Mouse (Mus musculus): ENCODE data around the gene Pisd.
A peak's percentile ranks its signal among the peaks of the same experiment; 100 is the strongest.
"Not testable (repeated sequence)": the region's sequence is repeated elsewhere in the genome, so short reads cannot be mapped to it uniquely, and the experiment has no call there.

The Pisd gene

GRCm38 (mm10) chr5:32785313-32785915 lies at the start of gene Pisd:
Pisd (minus strand) TSS chr5:32785646.
- DNase-seq (ENCODE audit: low read depth, low spot score), result peak; percentile 98

DNA sequence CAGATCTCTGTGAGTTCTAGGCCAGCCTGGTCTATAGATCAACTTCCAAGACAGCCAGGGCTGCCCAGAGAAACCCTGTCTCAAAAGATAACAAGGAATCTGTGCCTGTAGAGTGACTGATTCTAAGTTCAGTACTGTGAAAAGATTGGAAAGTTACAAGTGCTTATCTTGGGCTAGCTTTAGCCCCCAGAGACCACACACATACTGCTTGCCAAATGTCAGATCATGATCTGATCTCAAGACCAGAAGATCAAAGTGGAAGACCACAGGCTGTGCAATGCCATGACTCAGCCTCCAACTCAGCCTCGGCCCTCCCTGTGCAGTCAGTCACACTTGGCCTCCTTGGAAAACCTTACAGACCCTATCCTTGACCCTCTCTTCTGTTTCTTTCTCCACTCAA lies 49.1 kb upstream of the Pisd start:
- no peak for DNase-seq (ENCODE audit: low read depth, low spot score)

DNA sequence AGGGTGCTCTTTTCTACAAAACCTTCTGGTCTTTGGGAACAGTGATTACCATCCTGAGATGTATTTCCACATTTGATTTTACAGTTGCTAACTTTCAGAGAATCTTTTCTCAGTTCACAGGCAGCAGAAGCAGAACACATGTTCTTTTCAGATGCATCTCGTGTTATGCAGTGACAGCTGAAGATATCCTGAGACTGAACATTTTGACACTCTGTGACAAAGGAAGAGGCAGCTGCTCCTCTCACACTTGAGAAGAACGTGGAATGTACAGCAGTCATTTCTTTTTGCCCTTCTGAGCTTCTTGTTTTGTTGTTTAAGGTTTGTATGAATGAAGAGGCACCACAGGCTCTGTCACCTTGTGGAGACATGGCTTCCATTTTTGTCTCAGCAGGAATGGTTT lies 44.6 kb upstream of the Pisd start:
- DNase-seq (ENCODE audit: low read depth, low spot score), result no peak

DNA sequence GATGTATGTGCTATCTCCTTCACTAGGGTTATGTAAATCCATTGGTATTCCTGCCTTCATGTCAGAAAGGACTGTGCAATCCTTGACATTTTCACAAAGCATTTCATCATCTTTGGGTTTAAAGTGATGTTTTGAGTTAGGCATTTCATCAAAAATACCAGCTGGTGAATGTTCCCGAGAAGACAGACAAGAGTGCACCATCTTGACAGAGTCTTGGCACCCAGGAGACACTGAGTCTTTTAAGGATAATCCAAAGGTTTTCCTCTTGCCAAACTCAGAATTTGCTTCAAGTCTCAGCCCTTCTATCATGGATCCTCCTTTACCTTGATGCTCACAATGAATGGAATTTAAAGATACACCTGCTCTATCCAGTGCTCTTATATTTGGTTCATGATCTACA lies 43.3 kb upstream of the Pisd start:
- not testable (repeated sequence) for DNase-seq (ENCODE audit: low read depth, low spot score)

DNA sequence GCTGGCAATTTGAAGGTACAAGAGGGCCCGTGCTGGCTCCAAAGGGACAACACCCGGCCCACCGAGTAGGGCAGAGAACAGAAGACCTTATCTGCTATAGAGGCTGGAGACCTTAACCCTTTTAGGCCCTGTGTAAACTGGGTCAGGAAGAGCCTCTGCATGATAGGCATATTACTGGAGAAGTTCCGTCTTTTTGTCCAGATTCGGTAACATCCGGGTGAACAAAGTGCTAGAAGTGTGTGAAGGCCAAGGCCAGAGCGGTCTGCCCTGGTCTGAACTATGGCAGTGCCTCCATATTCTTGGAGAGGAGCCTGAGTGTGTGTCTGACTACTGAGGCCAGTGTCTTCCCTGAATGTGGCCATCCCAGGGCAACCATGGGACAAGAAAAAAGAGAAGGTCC lies 41.6 kb upstream of the Pisd start, which contains the start of gene Gm20671:
Gene Gm20671, minus strand, starts transcription at position 101 of the 400 bp plus-strand sequence.
- DNase-seq (ENCODE audit: low read depth, low spot score), result no peak

DNA sequence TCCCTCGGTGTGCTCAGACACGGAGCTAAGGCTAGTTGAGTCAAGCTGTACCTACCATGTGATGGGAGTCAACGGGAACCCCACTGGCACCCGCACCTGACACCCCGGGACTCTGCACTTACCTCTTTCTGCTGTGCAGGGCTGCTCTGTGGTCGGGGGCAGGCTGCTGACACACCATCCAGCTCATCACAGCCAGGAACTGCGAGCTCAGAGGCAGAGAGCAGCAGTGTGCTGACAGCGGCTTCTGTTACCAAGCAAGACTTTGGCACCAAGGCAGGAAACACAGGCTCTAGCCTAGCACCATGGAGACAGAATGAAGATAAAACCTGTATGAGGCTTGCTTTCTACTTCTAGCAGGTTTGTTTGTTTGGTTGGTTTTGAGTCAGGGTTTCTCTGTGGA lies 35.0 kb upstream of the Pisd start:
- no peak for DNase-seq (ENCODE audit: low read depth, low spot score)

- DNase-seq (ENCODE audit: low read depth, low spot score), result no peak
Measured at GRCm38 (mm10) chr5:32815396-32815795, 29.9 kb upstream of the Pisd start.

- not testable (repeated sequence) for DNase-seq (ENCODE audit: low read depth, low spot score)
Measured at GRCm38 (mm10) chr5:32786454-32786853, 1.0 kb upstream of the Pisd start.

DNA sequence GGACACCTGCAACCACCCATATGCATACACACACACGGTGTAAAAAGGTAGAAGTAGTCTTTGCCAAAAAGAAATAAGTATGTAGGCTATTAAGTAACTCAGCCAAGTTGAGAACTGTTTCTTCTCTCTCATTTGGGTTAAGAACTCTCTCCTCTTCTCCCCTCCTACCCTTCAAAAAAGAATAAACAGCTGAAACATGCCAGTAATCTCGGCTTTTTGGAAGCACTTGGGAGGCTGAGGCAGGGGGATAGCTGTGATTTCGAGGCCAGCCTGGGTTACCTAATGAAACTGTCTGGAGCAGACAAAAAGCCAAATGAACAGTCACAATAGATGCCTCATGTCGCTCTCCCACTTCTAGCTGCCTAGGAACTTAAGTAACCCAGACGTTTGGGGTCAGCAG lies 720 bp downstream of the Pisd start:
- no peak for DNase-seq (ENCODE audit: low read depth, low spot score)

GRCm38 (mm10) chr5:32781596-32781995 lies 3.9 kb downstream of the Pisd start:
- no peak for DNase-seq (ENCODE audit: low read depth, low spot score)

- DNase-seq (ENCODE audit: low read depth, low spot score), result no peak
Measured at GRCm38 (mm10) chr5:32778168-32778567, 7.3 kb downstream of the Pisd start.

DNA sequence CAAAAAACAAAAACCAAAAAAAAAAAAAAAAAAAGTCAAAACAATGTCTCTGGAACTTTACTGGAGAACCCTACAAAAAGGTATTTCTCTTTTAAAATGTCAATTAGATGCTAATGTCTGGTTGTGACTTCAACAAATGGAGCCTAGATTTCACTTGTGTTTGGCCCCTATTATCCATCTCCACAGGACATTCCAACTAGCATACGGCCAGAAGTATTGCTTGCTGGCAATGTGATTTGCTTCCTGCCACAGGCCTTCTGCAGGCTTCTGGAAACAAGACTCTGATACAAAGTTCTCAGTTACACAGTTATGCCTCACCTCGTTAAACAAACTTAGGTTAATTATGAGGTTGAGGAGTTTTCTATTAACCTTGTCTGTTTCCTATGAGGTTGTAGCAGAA lies 13.1 kb downstream of the Pisd start:
- DNase-seq (ENCODE audit: low read depth, low spot score), result no peak

- DNase-seq (ENCODE audit: low read depth, low spot score), result no peak
Measured at GRCm38 (mm10) chr5:32767636-32768373, 17.6 kb downstream of the Pisd start.

DNA sequence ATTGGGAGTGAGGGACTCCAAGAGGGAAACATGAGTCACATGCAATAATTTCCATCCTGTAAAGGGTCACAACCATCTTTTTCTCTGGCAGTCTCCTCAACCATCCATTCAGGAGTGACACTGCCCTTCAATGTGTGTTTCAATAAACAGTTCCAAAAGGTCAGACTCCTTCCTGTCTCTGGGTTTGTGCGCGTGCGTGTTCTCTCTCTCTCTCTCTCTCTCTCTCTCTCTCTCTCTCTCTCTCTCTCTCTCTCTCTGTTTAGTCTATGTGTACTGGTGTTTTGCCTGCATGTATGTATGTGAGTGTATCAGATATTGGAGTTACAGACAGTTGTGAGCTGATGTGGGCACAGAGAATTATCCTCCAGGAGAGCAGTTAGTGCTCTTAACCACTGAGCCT lies 18.4 kb downstream of the Pisd start:
- no peak for DNase-seq (ENCODE audit: low read depth, low spot score)

- no peak for DNase-seq (ENCODE audit: low read depth, low spot score)
Measured at GRCm38 (mm10) chr5:32761566-32762140, 23.8 kb downstream of the Pisd start.

DNA sequence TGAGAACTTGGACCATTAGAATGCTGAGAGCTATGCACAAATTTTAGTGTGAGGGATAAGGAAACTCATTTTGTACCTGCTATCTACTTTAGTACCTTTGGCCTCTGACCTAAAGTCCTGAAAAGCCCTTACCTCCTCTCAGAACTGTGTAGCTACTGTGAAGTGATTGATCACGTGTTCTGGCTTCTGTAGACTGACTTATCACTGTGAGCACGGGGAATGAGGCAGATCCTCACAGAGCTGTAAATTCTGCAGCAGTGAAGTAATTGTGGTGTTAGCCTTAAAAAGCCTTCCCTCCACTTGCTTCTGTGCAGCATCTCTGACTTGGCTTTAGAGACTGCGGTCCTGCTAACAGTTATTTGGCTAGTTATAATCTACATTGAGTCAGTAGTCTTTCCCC lies 24.7 kb downstream of the Pisd start:
- no peak for DNase-seq (ENCODE audit: low read depth, low spot score)

DNA sequence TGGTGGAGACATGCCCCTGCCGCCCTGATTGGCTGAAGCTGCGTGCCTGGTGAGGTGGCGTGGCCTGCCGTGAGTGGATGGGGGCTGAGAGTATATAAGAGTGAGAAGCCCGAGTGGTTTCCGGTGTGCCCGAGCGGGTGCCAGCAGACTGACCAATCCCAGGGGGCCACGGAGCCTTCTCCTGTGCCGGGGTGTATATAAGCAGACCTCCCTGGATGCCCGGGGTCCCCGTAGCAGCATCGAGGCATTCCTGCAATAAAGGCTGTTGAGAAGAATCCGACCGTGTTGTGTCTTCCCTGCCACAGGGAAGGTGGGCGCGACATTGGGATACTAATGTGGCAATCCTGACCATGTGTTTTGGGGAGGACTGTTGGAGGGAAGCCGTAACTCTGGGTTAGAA lies 25.1 kb downstream of the Pisd start:
- DNase-seq (ENCODE audit: low read depth, low spot score), result not testable (repeated sequence)

DNA sequence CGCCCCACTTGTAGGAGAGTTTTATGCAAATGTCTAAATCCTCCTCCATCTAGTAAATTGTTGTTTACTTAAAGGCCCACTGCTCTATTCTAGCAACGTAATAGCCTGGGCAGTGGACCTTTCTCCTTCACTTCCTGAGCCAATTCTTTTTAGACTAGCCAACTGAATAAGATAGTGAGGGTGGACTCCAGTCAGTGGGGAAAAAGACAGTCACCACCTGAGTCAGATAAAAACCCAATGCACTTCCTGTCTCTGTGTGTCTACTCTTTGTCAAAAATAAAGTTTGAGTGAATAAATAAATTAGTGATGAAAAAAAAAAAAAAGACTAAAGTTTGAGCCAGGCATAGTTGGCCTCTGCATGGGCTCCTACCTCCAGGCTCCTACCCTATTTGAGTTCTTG lies 25.8 kb downstream of the Pisd start:
- no peak for DNase-seq (ENCODE audit: low read depth, low spot score)

DNA sequence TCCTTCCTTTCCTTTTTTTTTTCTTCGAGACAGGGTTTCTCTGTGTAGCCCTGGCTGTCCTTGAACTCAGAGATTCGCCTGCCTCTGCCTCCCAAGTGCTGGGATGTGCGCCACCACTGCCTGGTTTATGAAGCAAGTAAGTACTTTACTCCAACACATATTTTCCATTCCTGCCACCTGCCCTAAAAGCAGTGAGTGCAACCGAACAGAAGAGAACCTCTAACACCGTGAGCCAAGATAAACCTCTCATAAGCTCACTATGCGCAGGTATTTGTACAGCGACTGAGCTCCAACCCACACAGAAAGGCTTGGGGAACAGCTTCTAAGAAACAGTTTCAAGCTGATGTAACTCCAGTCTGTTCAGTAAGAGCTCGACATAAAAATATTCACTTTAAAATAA lies 29.3 kb downstream of the Pisd start:
- DNase-seq (ENCODE audit: low read depth, low spot score), result no peak

- no peak for DNase-seq (ENCODE audit: low read depth, low spot score)
Measured at GRCm38 (mm10) chr5:32751736-32752135, 33.7 kb downstream of the Pisd start.

- DNase-seq (ENCODE audit: low read depth, low spot score), result no peak
Measured at GRCm38 (mm10) chr5:32748936-32749335, 36.5 kb downstream of the Pisd start.

DNA sequence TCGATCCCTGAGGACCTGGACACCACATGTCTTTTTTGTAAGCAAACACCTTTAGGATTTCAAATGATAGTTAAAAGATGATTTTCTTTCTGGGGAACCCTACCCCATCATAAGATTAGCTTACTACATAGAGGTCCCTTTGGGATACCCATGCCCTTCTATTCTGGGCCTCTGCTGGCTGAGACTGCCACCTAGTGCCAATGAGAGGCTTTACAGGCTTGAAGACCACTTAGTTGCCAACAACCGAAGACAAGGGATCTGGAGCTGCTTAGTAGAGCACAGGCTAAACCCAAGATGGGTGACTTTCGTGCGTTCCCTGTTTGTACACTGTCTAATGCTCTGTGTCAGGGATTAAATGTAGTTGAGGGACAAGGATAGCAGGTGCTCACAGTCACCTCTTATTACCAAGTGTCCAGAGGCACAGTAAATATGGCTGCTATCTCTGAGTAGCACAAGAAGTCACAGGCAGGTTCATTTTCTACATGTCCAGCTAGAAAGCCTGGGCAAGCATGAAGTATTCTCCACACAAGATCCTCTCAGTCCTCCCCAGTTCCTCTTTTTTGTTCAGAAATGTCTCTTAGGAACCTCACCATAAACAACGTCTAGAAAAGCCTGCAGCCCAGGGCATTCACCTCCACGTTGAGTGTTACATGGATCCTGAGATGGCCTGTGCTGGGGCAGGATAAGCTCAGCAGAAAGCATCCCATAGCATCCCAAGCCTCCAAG lies 37.6 kb downstream of the Pisd start:
- DNase-seq (ENCODE audit: low read depth, low spot score), result peak; percentile 71
